Mouse (Mus musculus): ENCODE data around the gene Vmn1r91.
"Not testable (repeated sequence)": the region's sequence is repeated elsewhere in the genome, so short reads cannot be mapped to it uniquely, and the experiment has no call there.

The Vmn1r91 gene

GRCm38 (mm10) chr7:20099380-20099779, at the start of gene Vmn1r91:
Gene Vmn1r91 (plus strand): TSS chr7:20099680.
- DNase-seq (ENCODE audit: low spot score in 2 of 2) = not testable (repeated sequence)

- DNase-seq (ENCODE audit: low spot score in 2 of 2) = not testable (repeated sequence)
Measured at GRCm38 (mm10) chr7:20064100-20064499, 35.4 kb upstream of the Vmn1r91 start.

GRCm38 (mm10) chr7:20078118-20078517, 21.4 kb upstream of the Vmn1r91 start:
- not testable (repeated sequence) for DNase-seq (ENCODE audit: low spot score in 2 of 2)

- DNase-seq (ENCODE audit: low spot score in 2 of 2) = not testable (repeated sequence)
Measured at GRCm38 (mm10) chr7:20122479-20122878, 23.0 kb downstream of the Vmn1r91 start, which contains the start of gene Gm16442. Gene Gm16442 (minus strand): TSS chr7:20122579.

GRCm38 (mm10) chr7:20138988-20139387, 39.5 kb downstream of the Vmn1r91 start, which contains the start of gene Vmn1r93:
Gene Vmn1r93 (minus strand): TSS chr7:20139088.
- DNase-seq (ENCODE audit: low spot score in 2 of 2) = not testable (repeated sequence)
